Mouse (Mus musculus) heart, adult 2 months (tissue): ENCODE measurements around the gene Rgmb. TPM values are rescaled to one million over a fixed set of nuclear protein-coding genes. Genes with fewer than 3 reads are reported as not detected.

ENCODE experiments used
- DNase-seq, 2 experiments: peaks; one replicate each; pipeline ENCODE4 v3.0.0; 2021
- H3K27ac ChIP-seq: fragments of 200-600 bp; 2 replicates; pipeline ENCODE4 v1.8.1; 2022
- H3K27me3 ChIP-seq: fragments of 200-500 bp; 2 replicates; pipeline ENCODE4 v1.6.1; 2012; ENCODE audit warnings: mild to moderate bottlenecking, low read length, inconsistent platforms, mixed read lengths; ENCODE audit not compliant: control insufficient read depth, insufficient read depth
- H3K36me3 ChIP-seq: fragments of 200-500 bp; 2 replicates; pipeline ENCODE4 v1.6.1; 2012; ENCODE audit warnings: low read length, inconsistent platforms; ENCODE audit not compliant: control insufficient read depth, insufficient read depth
- H3K4me1 ChIP-seq: fragments of 200-500 bp; 2 replicates; pipeline ENCODE4 v1.6.1; 2011; ENCODE audit warnings: low read length; ENCODE audit not compliant: control insufficient read depth, insufficient read depth
- H3K4me3 ChIP-seq: fragments of 200-600 bp; 2 replicates; pipeline ENCODE4 v1.8.1; 2022
- H3K79me2 ChIP-seq: fragments of 200-500 bp; replicated peaks from 2 replicates; pipeline ENCODE4 v1.6.1; 2012; ENCODE audit warnings: mild to moderate bottlenecking, inconsistent platforms, low read length, moderate library complexity, mixed read lengths; ENCODE audit not compliant: control insufficient read depth, insufficient read depth
- H3K9ac ChIP-seq: fragments of 200-500 bp; 2 replicates; pipeline ENCODE4 v1.6.1; 2012; ENCODE audit warnings: low read depth, mild to moderate bottlenecking, control low read depth, inconsistent platforms, low read length, mixed read lengths
- CTCF ChIP-seq: fragments of 200-600 bp; IDR thresholded peaks from 2 replicates; pipeline ENCODE4 v1.8.1; 2022; ENCODE audit warnings: antibody characterized with exemption, mild to moderate bottlenecking, moderate library complexity
- EP300 ChIP-seq: fragments of 200-500 bp; IDR thresholded peaks from 2 replicates; pipeline ENCODE4 v1.6.1; 2011; ENCODE audit warnings: low read depth, low read length, control low read depth; ENCODE audit not compliant: insufficient read depth
- POLR2A ChIP-seq: fragments of 200-500 bp; IDR thresholded peaks from 2 replicates; pipeline ENCODE4 v1.6.1; 2011; ENCODE audit warnings: mild to moderate bottlenecking, low read depth, low read length, control low read depth; ENCODE audit not compliant: insufficient read depth
- WGBS: fragments of 180-500 bp; shearing (Covaris S2); methylation state at CpG from one replicate; pipeline ENCODE4 v1.1.7; 2018; 5-methylcytosine and 5-hydroxymethylcytosine counted together
- intact Hi-C: fragments of 180-260 bp; cut with DNase I; formaldehyde crosslinking; loops from one replicate; pipeline ENCODE4 v1.15.1; 2025
- polyA plus RNA-seq: library from polyadenylated mRNA; depleted of rRNA; stranded (reverse); fragments of >200 nt; gene quantifications from 2 replicates; pipeline ENCODE4 v1.2.3, GENCODE M21; 2012
- total RNA-seq, 2 experiments: library from RNA; stranded (reverse); gene quantifications; 2 replicates each; pipeline ENCODE4 v1.2.3; 2021

Rgmb gene
- total and polyA plus RNA-seq, 3 experiments: 17.2 to 25.5 (median 21.7) TPM

DNA sequence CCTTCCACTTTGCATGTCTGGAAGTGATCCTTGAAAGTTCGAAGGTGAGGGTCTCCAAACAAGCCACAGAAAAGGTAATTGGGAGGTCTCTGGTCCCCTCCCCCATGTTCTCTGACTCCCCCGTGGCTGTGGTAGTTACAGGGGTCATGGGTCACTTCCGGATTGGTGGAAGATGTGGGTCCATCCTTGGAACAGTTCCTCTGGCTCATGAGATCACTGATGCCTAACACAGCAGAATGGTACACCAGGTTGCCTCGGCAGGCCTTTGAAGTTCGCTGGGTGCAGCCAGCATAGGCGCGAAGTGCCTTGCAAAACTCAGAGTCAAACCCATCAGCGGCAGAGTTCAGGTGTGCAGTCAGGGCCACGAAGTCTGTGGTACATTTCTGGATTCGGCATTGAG is 10.1 kb downstream of the Rgmb start:
- Histone ChIP-seq H3K9ac (no peak overlapping the region), H3K4me1 (peaks cover 21% of the 10 kb centered on the region), H3K79me2 (peaks cover 9% of the 10 kb centered on the region), H3K4me3 (peak overlapping the region; percentile 26; the same call in 1 of the 2 replicates), H3K27ac (peak overlapping the region; percentile 78), H3K27me3 (no peaks in the 10 kb centered on the region), H3K36me3 (peaks cover 27% of the 10 kb centered on the region)
- peak in 1 of 2 experiments; percentile 3 for DNase-seq
- TF ChIP-seq EP300 (no peak), POLR2A (no peak), CTCF (no peak)
- intact Hi-C loops: loop anchor here (10.0 kb wide), 2 partner anchors 446 to 876 kb away; partner anchors contain the start of genes 1600012H06Rik, Dll1 and Wdr27
- WGBS: 58% methylated on average over 10 of the region's 10 CpGs

DNA sequence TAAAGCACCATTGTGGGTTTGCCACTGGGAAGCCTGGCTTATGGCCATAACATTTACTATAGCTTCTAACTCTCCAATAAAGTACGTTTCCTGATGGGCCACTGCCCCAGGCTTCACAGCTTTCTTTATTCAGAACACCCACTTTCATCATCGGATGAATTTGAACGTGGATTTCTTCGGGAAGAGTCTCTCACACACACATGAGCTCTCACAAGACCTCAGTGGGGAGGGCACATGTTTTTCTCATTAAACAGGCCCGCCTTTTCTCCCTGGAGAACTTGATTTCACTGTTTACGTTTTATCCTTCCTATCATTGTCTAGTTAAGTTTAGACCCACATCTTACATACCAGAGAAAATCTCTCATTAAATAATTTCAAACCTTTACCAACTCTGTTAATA is 10.7 kb downstream of the Rgmb start:
- intact Hi-C loops: loop anchor here (10.0 kb wide), 2 partner anchors 445 to 875 kb away; partner anchors contain the start of genes 1600012H06Rik, Dll1 and Wdr27
- TF ChIP-seq POLR2A (no peak), EP300 (no peak), CTCF (no peak)
- no peaks in the 10 kb centered on the region for H3K27me3 ChIP-seq
- DNase-seq: no peak
- H3K79me2 ChIP-seq: peaks cover 11% of the 10 kb centered on the region
- 0 out of 2 replicates have a peak overlapping the region, but pooled peaks have one; percentile 35 for H3K9ac ChIP-seq
- 28% methylated on average over 6 of the region's 6 CpGs for WGBS
- peaks cover 23% of the 10 kb centered on the region for H3K4me1 ChIP-seq
- H3K4me3 ChIP-seq: peak overlapping the region; percentile 26
- peak overlapping the region; percentile 78 for H3K27ac ChIP-seq
- peaks cover 32% of the 10 kb centered on the region for H3K36me3 ChIP-seq

DNA sequence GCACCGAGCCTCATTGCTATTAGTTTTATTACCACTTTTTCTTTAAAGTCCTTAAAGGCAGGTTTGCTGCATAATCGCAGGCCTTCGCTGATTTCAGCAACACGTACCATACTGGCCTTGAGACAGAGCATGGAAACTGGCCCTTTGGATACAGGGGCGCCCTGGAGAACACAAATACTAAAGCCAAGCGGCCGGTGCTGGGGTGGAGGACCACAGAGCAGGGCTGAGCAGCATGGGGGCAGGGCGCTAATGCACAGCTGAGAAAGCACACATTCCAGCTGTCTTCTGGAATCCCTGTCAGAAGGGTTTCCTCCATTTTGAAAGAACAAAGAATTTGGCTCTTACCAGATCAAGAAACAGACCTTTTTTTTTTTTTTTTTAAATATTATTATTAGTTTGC is 12.5 kb downstream of the Rgmb start:
- no peak for DNase-seq
- TF ChIP-seq EP300: no peak
- TF ChIP-seq CTCF: no peak
- TF ChIP-seq POLR2A: no peak
- peaks cover 11% of the 10 kb centered on the region for H3K79me2 ChIP-seq
- no peak overlapping the region for H3K27ac ChIP-seq
- no peaks in the 10 kb centered on the region for H3K27me3 ChIP-seq
- peaks cover 29% of the 10 kb centered on the region for H3K4me1 ChIP-seq
- peaks cover 47% of the 10 kb centered on the region for H3K36me3 ChIP-seq
- no peak overlapping the region for H3K9ac ChIP-seq
- no peak overlapping the region for H3K4me3 ChIP-seq
- intact Hi-C loops: no loop called here
- WGBS: 86% methylated on average over 8 of the region's 8 CpGs

DNA sequence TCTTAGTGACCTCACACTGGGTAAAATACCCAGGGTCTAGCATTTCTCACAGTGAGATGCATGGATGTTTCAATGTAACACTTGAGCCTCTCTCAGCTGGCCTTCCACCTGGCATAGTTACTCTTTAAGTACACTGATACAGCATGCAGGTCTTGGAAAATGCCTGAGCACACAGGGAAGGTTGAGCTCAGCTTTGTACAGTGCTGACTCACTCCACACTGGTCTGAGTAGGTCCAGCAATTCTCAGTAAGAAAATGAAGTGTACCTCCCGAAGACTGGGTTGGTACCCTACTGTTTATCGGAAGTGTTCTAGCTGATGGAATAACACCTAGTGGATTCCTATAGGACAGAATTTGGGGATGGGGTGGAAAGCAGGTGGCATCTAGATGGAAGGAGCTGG is 13.2 kb downstream of the Rgmb start:
- H3K4me1 ChIP-seq: peaks cover 31% of the 10 kb centered on the region
- no peak for TF ChIP-seq EP300
- TF ChIP-seq POLR2A: no peak

DNA sequence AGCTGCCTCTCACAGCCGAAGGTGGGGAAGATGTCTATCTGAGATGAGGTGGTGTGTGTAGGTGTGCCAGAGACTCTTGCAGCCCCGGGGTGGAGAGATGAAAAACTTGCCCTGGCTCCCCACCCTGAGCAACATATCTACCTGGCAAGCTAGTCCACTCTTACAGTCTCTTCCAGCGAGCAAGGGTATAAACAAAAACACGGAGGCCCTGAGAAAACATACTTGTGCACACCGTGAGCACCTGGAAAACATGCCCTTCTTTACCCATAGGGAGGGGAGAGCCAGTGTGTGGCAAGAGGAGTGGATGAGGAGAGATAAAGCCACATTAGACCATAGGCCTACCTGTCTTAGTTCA is 13.8 kb downstream of the Rgmb start:
- Histone ChIP-seq H3K9ac (no peak overlapping the region), H3K27me3 (no peaks in the 10 kb centered on the region), H3K4me1 (peaks cover 31% of the 10 kb centered on the region), H3K79me2 (peaks cover 10% of the 10 kb centered on the region; the same call in 1 of the 2 replicates), H3K4me3 (no peak overlapping the region), H3K27ac (no peak overlapping the region), H3K36me3 (peaks cover 48% of the 10 kb centered on the region)
- intact Hi-C loops: no loop called here
- no peak for TF ChIP-seq EP300
- no peak for TF ChIP-seq CTCF
- TF ChIP-seq POLR2A: no peak
- WGBS: 87% methylated on average over 5 of the region's 5 CpGs
- DNase-seq: no peak

More for the DNA sequence above, 13.2 kb downstream of the Rgmb start:
- Histone ChIP-seq H3K4me3 (no peak overlapping the region), H3K79me2 (peaks cover 11% of the 10 kb centered on the region), H3K27ac (no peak overlapping the region), H3K36me3 (peaks cover 48% of the 10 kb centered on the region), H3K27me3 (no peaks in the 10 kb centered on the region), H3K9ac (no peak overlapping the region)
- DNase-seq: no peak
- intact Hi-C loops: no loop called here
- 92% methylated on average over 2 of the region's 2 CpGs for WGBS

DNA sequence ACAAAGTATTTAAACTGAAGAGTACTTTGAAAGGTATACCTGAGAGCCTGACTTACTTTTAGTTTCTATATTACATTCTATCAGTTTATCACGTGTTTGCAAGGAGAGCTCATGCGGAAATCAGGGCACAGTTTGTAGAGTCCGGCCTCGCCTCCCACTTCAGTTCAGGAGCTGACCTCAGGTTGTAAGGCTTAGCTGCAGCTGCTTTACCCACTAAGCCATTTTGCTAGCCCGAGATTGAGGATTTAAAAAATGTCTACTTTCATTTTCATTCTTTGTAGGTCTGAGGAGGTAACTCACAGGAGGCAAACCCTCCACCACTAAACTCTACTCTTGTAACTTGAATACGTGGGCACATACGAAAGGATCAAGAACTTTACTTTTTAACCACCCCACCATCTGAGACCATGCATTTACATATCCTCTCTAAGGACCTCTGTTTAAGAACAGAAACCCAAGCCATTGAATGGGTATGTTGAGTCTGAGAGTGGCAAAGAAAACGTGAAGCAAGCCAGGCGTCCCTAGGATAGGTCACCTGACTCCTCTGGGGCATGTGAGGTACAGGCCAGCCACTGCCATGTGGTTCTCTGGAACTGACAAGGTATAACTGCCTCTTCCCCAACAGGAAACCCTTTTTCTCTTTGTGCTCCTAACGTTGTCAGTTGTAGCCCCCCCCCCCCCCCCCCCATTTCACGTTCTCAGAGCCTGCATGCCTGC is 14.3 kb downstream of the Rgmb start:
- Histone ChIP-seq H3K79me2 (peaks cover 11% of the 10 kb centered on the region; the same call in 1 of the 2 replicates), H3K4me3 (no peak overlapping the region), H3K27me3 (no peaks in the 10 kb centered on the region), H3K36me3 (peaks cover 48% of the 10 kb centered on the region), H3K9ac (no peak overlapping the region), H3K27ac (no peak overlapping the region), H3K4me1 (peaks cover 32% of the 10 kb centered on the region)
- 64% methylated on average over 11 of the region's 11 CpGs for WGBS
- no peak for TF ChIP-seq EP300
- TF ChIP-seq CTCF: no peak
- no peak for TF ChIP-seq POLR2A
- intact Hi-C loops: no loop called here
- no peak for DNase-seq
